ENCODE assay signal across 36 mouse cellular contexts in genomic region chr14:121057750-121058149, GRCm38 (mm10).
"Had no signal": no experiment of that assay in that cellular context is flagged by ENCODE, and none has a peak within 500 bp of the region (broad histone marks: within the 10 kb centered on the region; RNA-seq: fewer than 3 reads in every experiment).

No protein-coding gene starts in this region.

- DNase-seq: heart, postnatal 10 days; heart, postnatal 14 days; heart, postnatal 36 days; heart, postnatal 4 days; kidney, adult 11 months; kidney, adult 18-20 months; kidney, adult 2 months; kidney, adult 8-10 months; kidney, adult 9 months; kidney, postnatal 10 days; kidney, postnatal 14 days; kidney, postnatal 25 days; kidney, postnatal 36 days; kidney, postnatal 4 days; layer of hippocampus, adult 9-11 months; layer of hippocampus, postnatal 36 days had no signal

- H3K9me3 ChIP-seq: heart, embryonic 10.5 days; heart, embryonic 12.5 days; heart, embryonic 13.5 days; heart, embryonic 15.5 days; hindbrain, embryonic 10.5 days; hindbrain, embryonic 12.5 days; hindbrain, embryonic 13.5 days; hindbrain, embryonic 15.5 days; intestine, embryonic 15.5 days; kidney, embryonic 15.5 days had no signal

- H3K27me3 ChIP-seq: heart, embryonic 12.5 days; heart, embryonic 13.5 days; heart, embryonic 15.5 days; hindbrain, embryonic 12.5 days; hindbrain, embryonic 13.5 days; hindbrain, embryonic 15.5 days; intestine, embryonic 15.5 days; kidney, embryonic 15.5 days had no signal

- H3K4me3 ChIP-seq: heart, embryonic 10.5 days; heart, embryonic 12.5 days; heart, embryonic 13.5 days; heart, embryonic 15.5 days; hindbrain, embryonic 10.5 days; hindbrain, embryonic 12.5 days; hindbrain, embryonic 13.5 days; hindbrain, embryonic 15.5 days; intestine, embryonic 15.5 days; kidney, embryonic 15.5 days; layer of hippocampus, adult 2 months; left cerebral cortex, adult 2 months had no signal

- H3K36me3 ChIP-seq: heart, embryonic 12.5 days; heart, embryonic 15.5 days; hindbrain, embryonic 12.5 days; hindbrain, embryonic 13.5 days; hindbrain, embryonic 15.5 days; intestine, embryonic 15.5 days; kidney, embryonic 15.5 days had no signal

- H3K4me2 ChIP-seq: heart, embryonic 11.5 days; heart, embryonic 12.5 days; heart, embryonic 13.5 days; heart, embryonic 15.5 days; hindbrain, embryonic 12.5 days; hindbrain, embryonic 13.5 days; hindbrain, embryonic 14.5 days; hindbrain, embryonic 15.5 days; intestine, embryonic 15.5 days; kidney, embryonic 15.5 days had no signal

- H3K27ac ChIP-seq: heart, embryonic 10.5 days; heart, embryonic 13.5 days; heart, embryonic 15.5 days; hindbrain, embryonic 10.5 days; hindbrain, embryonic 12.5 days; hindbrain, embryonic 13.5 days; hindbrain, embryonic 14.5 days; hindbrain, embryonic 15.5 days; hindbrain, postnatal 0 days; intestine, embryonic 15.5 days; kidney, embryonic 15.5 days; kidney, postnatal 0 days; layer of hippocampus, adult 2 months; left cerebral cortex, adult 2 months had no signal

- H3K9ac ChIP-seq: heart, embryonic 12.5 days; heart, embryonic 13.5 days; heart, embryonic 15.5 days; hindbrain, embryonic 12.5 days; hindbrain, embryonic 13.5 days; hindbrain, embryonic 14.5 days; hindbrain, embryonic 15.5 days; intestine, embryonic 15.5 days; kidney, embryonic 15.5 days had no signal

- ATAC-seq: hindbrain, embryonic 16.5 days; hindbrain, postnatal 0 days; inflammation-experienced regulatory T-cells, adult 6 months; intestine, embryonic 15.5 days; intestine, embryonic 16.5 days; intestine, postnatal 0 days had no signal
